Mouse (Mus musculus): ENCODE measurements around the gene Ankrd55. TPM values are rescaled to one million over a fixed set of nuclear protein-coding genes. Genes with fewer than 3 reads are reported as not detected.

Ankrd55 gene
- polyA plus RNA-seq, 1 experiment from 2014 or later: 9.2 TPM

GRCm38 (mm10) chr13:112415896-112416295 lies 127.6 kb downstream of the Ankrd55 start:
- DNase-seq (ENCODE audit: low spot score) (no peak), ATAC-seq (ENCODE audit: low FRiP score) (no peak)
- 78% methylated on average over 6 of the region's 6 CpGs for WGBS
- no peak overlapping the region for H3K27ac ChIP-seq
- H3K4me3 ChIP-seq (replicated peaks; ENCODE audit: low read length): no peak overlapping the region
- H3K4me1 ChIP-seq (replicated peaks; ENCODE audit: control insufficient read depth, insufficient read depth, low read length): no peaks in the 10 kb centered on the region
- no peaks in the 10 kb centered on the region for H3K27me3 ChIP-seq (ENCODE audit: control insufficient read depth, insufficient read depth, low read length)
- H3K4me2 ChIP-seq (replicated peaks): no peak overlapping the region
- no peaks in the 10 kb centered on the region for H3K36me3 ChIP-seq (replicated peaks; ENCODE audit: control insufficient read depth, insufficient read depth)
- H3K9me3 ChIP-seq (ENCODE audit: control insufficient read depth, low read length): no peaks in the 10 kb centered on the region
- H3K9ac ChIP-seq: no peak overlapping the region

- ATAC-seq (ENCODE audit: low FRiP score) (no peak), DNase-seq (ENCODE audit: low spot score) (no peak)
- WGBS: 21% methylated on average over 8 of the region's 8 CpGs
- Histone ChIP-seq H3K4me1 (replicated peaks; ENCODE audit: control insufficient read depth, insufficient read depth, low read length) (no peaks in the 10 kb centered on the region), H3K4me2 (replicated peaks) (no peak overlapping the region), H3K9me3 (ENCODE audit: control insufficient read depth, low read length) (no peaks in the 10 kb centered on the region), H3K36me3 (replicated peaks; ENCODE audit: control insufficient read depth, insufficient read depth) (no peaks in the 10 kb centered on the region), H3K4me3 (replicated peaks; ENCODE audit: low read length) (no peak overlapping the region), H3K27ac (no peak overlapping the region), H3K9ac (no peak overlapping the region), H3K27me3 (ENCODE audit: control insufficient read depth, insufficient read depth, low read length) (no peaks in the 10 kb centered on the region)
Measured at GRCm38 (mm10) chr13:112416410-112417162, 128.3 kb downstream of the Ankrd55 start.

GRCm38 (mm10) chr13:112417163-112417523 lies 128.9 kb downstream of the Ankrd55 start:
- no peak overlapping the region for H3K27ac ChIP-seq
- H3K9me3 ChIP-seq (ENCODE audit: control insufficient read depth, low read length): no peaks in the 10 kb centered on the region

GRCm38 (mm10) chr13:112417861-112418423 lies 129.7 kb downstream of the Ankrd55 start:
- Histone ChIP-seq H3K4me1 (replicated peaks; ENCODE audit: control insufficient read depth, insufficient read depth, low read length) (no peaks in the 10 kb centered on the region), H3K36me3 (replicated peaks; ENCODE audit: control insufficient read depth, insufficient read depth) (no peaks in the 10 kb centered on the region), H3K9me3 (ENCODE audit: control insufficient read depth, low read length) (no peaks in the 10 kb centered on the region), H3K4me3 (replicated peaks; ENCODE audit: low read length) (no peak overlapping the region), H3K4me2 (replicated peaks) (no peak overlapping the region), H3K9ac (no peak overlapping the region), H3K27ac (no peak overlapping the region), H3K27me3 (ENCODE audit: control insufficient read depth, insufficient read depth, low read length) (no peaks in the 10 kb centered on the region)
- ATAC-seq (ENCODE audit: low FRiP score) (no peak), DNase-seq (ENCODE audit: low spot score) (no peak)
- 83% methylated on average over 2 of the region's 2 CpGs for WGBS

More at GRCm38 (mm10) chr13:112417163-112417523, 128.9 kb downstream of the Ankrd55 start:
- H3K4me1 ChIP-seq (replicated peaks; ENCODE audit: control insufficient read depth, insufficient read depth, low read length): no peaks in the 10 kb centered on the region
- H3K4me3 ChIP-seq (replicated peaks; ENCODE audit: low read length): no peak overlapping the region
- ATAC-seq (ENCODE audit: low FRiP score) (no peak), DNase-seq (ENCODE audit: low spot score) (no peak)
- no peaks in the 10 kb centered on the region for H3K27me3 ChIP-seq (ENCODE audit: control insufficient read depth, insufficient read depth, low read length)
- no peak overlapping the region for H3K4me2 ChIP-seq (replicated peaks)
- H3K36me3 ChIP-seq (replicated peaks; ENCODE audit: control insufficient read depth, insufficient read depth): no peaks in the 10 kb centered on the region
- WGBS: 31% methylated on average over 4 of the region's 4 CpGs
- H3K9ac ChIP-seq: no peak overlapping the region

GRCm38 (mm10) chr13:112418595-112418994 lies 130.3 kb downstream of the Ankrd55 start:
- DNase-seq (ENCODE audit: low spot score) (no peak), ATAC-seq (ENCODE audit: low FRiP score) (no peak)
- H3K4me2 ChIP-seq (replicated peaks): no peak overlapping the region
- 98% methylated on average over 4 of the region's 4 CpGs for WGBS
- no peaks in the 10 kb centered on the region for H3K9me3 ChIP-seq (ENCODE audit: control insufficient read depth, low read length)
- H3K4me1 ChIP-seq (replicated peaks; ENCODE audit: control insufficient read depth, insufficient read depth, low read length): no peaks in the 10 kb centered on the region
- no peak overlapping the region for H3K9ac ChIP-seq
- H3K4me3 ChIP-seq (replicated peaks; ENCODE audit: low read length): no peak overlapping the region
- H3K36me3 ChIP-seq (replicated peaks; ENCODE audit: control insufficient read depth, insufficient read depth): no peaks in the 10 kb centered on the region
- no peaks in the 10 kb centered on the region for H3K27me3 ChIP-seq (ENCODE audit: control insufficient read depth, insufficient read depth, low read length)
- no peak overlapping the region for H3K27ac ChIP-seq

GRCm38 (mm10) chr13:112424212-112424611 lies 136.0 kb downstream of the Ankrd55 start:
- ATAC-seq (ENCODE audit: low FRiP score): no peak
- Histone ChIP-seq H3K4me3 (replicated peaks; ENCODE audit: low read length) (no peak overlapping the region), H3K4me2 (replicated peaks) (no peak overlapping the region), H3K27me3 (ENCODE audit: control insufficient read depth, insufficient read depth, low read length) (no peaks in the 10 kb centered on the region), H3K9me3 (ENCODE audit: control insufficient read depth, low read length) (no peaks in the 10 kb centered on the region), H3K9ac (no peak overlapping the region), H3K27ac (no peak overlapping the region), H3K4me1 (replicated peaks; ENCODE audit: control insufficient read depth, insufficient read depth, low read length) (no peaks in the 10 kb centered on the region), H3K36me3 (replicated peaks; ENCODE audit: control insufficient read depth, insufficient read depth) (no peaks in the 10 kb centered on the region)
- DNase-seq (ENCODE audit: low spot score): no peak
- WGBS: 94% methylated on average over 2 of the region's 2 CpGs

GRCm38 (mm10) chr13:112424635-112425034 lies 136.4 kb downstream of the Ankrd55 start:
- Histone ChIP-seq H3K36me3 (replicated peaks; ENCODE audit: control insufficient read depth, insufficient read depth) (no peaks in the 10 kb centered on the region), H3K27me3 (ENCODE audit: control insufficient read depth, insufficient read depth, low read length) (no peaks in the 10 kb centered on the region), H3K9ac (no peak overlapping the region), H3K27ac (no peak overlapping the region), H3K4me1 (replicated peaks; ENCODE audit: control insufficient read depth, insufficient read depth, low read length) (no peaks in the 10 kb centered on the region), H3K9me3 (ENCODE audit: control insufficient read depth, low read length) (no peaks in the 10 kb centered on the region), H3K4me2 (replicated peaks) (no peak overlapping the region), H3K4me3 (replicated peaks; ENCODE audit: low read length) (no peak overlapping the region)
- DNase-seq (ENCODE audit: low spot score): no peak
- no peak for ATAC-seq (ENCODE audit: low FRiP score)
- 88% methylated on average over 7 of the region's 7 CpGs for WGBS

- ATAC-seq (ENCODE audit: low FRiP score): no peak
- Histone ChIP-seq H3K4me3 (replicated peaks; ENCODE audit: low read length) (no peak overlapping the region), H3K4me2 (replicated peaks) (no peak overlapping the region), H3K27ac (no peak overlapping the region), H3K9me3 (ENCODE audit: control insufficient read depth, low read length) (no peaks in the 10 kb centered on the region), H3K4me1 (replicated peaks; ENCODE audit: control insufficient read depth, insufficient read depth, low read length) (no peaks in the 10 kb centered on the region), H3K36me3 (replicated peaks; ENCODE audit: control insufficient read depth, insufficient read depth) (no peaks in the 10 kb centered on the region), H3K27me3 (ENCODE audit: control insufficient read depth, insufficient read depth, low read length) (no peaks in the 10 kb centered on the region), H3K9ac (no peak overlapping the region)
- WGBS: 73% methylated on average over 8 of the region's 8 CpGs
- DNase-seq (ENCODE audit: low spot score): no peak
Measured at GRCm38 (mm10) chr13:112425181-112425654, 137.0 kb downstream of the Ankrd55 start.

- Histone ChIP-seq H3K4me1 (replicated peaks; ENCODE audit: control insufficient read depth, insufficient read depth, low read length) (no peaks in the 10 kb centered on the region), H3K36me3 (replicated peaks; ENCODE audit: control insufficient read depth, insufficient read depth) (no peaks in the 10 kb centered on the region), H3K4me2 (replicated peaks) (no peak overlapping the region), H3K9ac (no peak overlapping the region), H3K9me3 (ENCODE audit: control insufficient read depth, low read length) (no peaks in the 10 kb centered on the region), H3K27me3 (ENCODE audit: control insufficient read depth, insufficient read depth, low read length) (no peaks in the 10 kb centered on the region), H3K27ac (no peak overlapping the region), H3K4me3 (replicated peaks; ENCODE audit: low read length) (no peak overlapping the region)
- DNase-seq (ENCODE audit: low spot score) (no peak), ATAC-seq (ENCODE audit: low FRiP score) (no peak)
- WGBS: 74% methylated on average over 13 of the region's 13 CpGs
Measured at GRCm38 (mm10) chr13:112426265-112427135, 138.2 kb downstream of the Ankrd55 start.
